In genomic region chr9:111495561-111495960, GRCm38 (mm10) we compare ENCODE assay signal across 8 mouse cellular contexts. TPM values are rescaled to one million over a fixed set of nuclear protein-coding genes. Genes with fewer than 3 reads are reported as not detected.
A peak's percentile ranks its signal among the peaks of the same experiment; 100 is the strongest.
DNase-seq lines count a peak whose midpoint lies in the region; ATAC-seq and TF ChIP-seq lines count a peak whose summit lies in the region.

No protein-coding gene starts in this region.

- TF ChIP-seq EP300 in ES-Bruce4 (IDR thresholded peaks at IDR 0.05; ENCODE audit: insufficient read depth, low read depth, low read length): no peak

- no peaks in the 10 kb centered on the region for H3K27me3 ChIP-seq in ES-Bruce4 (ENCODE audit: control insufficient read depth, insufficient read depth, low read length, poor library complexity, severe bottlenecking)
- peaks cover 10% of the 10 kb centered on the region for H3K27me3 ChIP-seq in embryonic facial prominence, embryonic 10.5 days (replicated peaks; ENCODE audit: low read depth, poor library complexity, severe bottlenecking)

- peak; percentile 74 to 81 for DNase-seq in adrenal gland, postnatal 36 days
- DNase-seq in embryonic facial prominence, embryonic 10.5 days (ENCODE audit: low spot score): peak; percentile 80
- DNase-seq in layer of hippocampus, adult 9-10 months (ENCODE audit: low spot score): peak; percentile 55
- peak; percentile 77 to 87 for DNase-seq in right cerebral cortex, adult 2 months (ENCODE audit: low spot score in 2 of 2)
- DNase-seq in urinary bladder, postnatal 36 days (ENCODE audit: low spot score in 2 of 2): peak; percentile 48 to 51

- H3K4me3 ChIP-seq in ES-Bruce4 (ENCODE audit: low read depth, low read length): no peak overlapping the region
- H3K4me3 ChIP-seq in embryonic facial prominence, embryonic 10.5 days: no peak overlapping the region

- peak; percentile 87 for TF ChIP-seq CTCF in ES-Bruce4 (IDR thresholded peaks at IDR 0.05; ENCODE audit: low read depth, low read length)

- H3K9me3 ChIP-seq in ES-Bruce4 (replicated peaks; ENCODE audit: control insufficient read depth, insufficient read depth, low read length, poor library complexity, severe bottlenecking): no peaks in the 10 kb centered on the region
- no peaks in the 10 kb centered on the region for H3K9me3 ChIP-seq in embryonic facial prominence, embryonic 10.5 days

- no peak overlapping the region for H3K27ac ChIP-seq in ES-Bruce4 (ENCODE audit: insufficient read depth, low read length)
- no peak overlapping the region for H3K27ac ChIP-seq in embryonic facial prominence, embryonic 10.5 days (replicated peaks)

- H3K4me1 ChIP-seq in ES-Bruce4 (ENCODE audit: control insufficient read depth, insufficient read depth, low read length): no peaks in the 10 kb centered on the region
- H3K4me1 ChIP-seq in embryonic facial prominence, embryonic 10.5 days: peaks cover 8% of the 10 kb centered on the region

- peak; percentile 71 to 88 for ATAC-seq in hematopoietic stem cell, adult 5-6 weeks (replicated peaks in 1 of 2; ENCODE audit: insufficient read depth in 1 of 2, low FRiP score in 2 of 2, low TSS enrichment in 1 of 2, low read depth in 1 of 2, poor library complexity in 2 of 2, severe bottlenecking in 2 of 2)
- ATAC-seq in megakaryocyte, adult 5-6 weeks (ENCODE audit: poor library complexity, severe bottlenecking): peak; percentile 86

- no peaks in the 10 kb centered on the region for H3K36me3 ChIP-seq in ES-Bruce4 (ENCODE audit: control insufficient read depth, insufficient read depth, low read length, poor library complexity, severe bottlenecking)
- H3K36me3 ChIP-seq in embryonic facial prominence, embryonic 10.5 days (replicated peaks): no peaks in the 10 kb centered on the region

- no peak for TF ChIP-seq POLR2A in ES-Bruce4 (IDR thresholded peaks at IDR 0.05; ENCODE audit: insufficient read depth, low read length)

- WGBS in embryonic facial prominence, embryonic 10.5 days: 1% methylated on average over 5 of the region's 5 CpGs

- no peak overlapping the region for H3K9ac ChIP-seq in ES-Bruce4 (ENCODE audit: low read depth, poor library complexity, severe bottlenecking)

RNA-seq across cellular contexts. Expression of gene Dclk3, which starts 56.7 kb away (rescaled TPM):
- 0.27 TPM in 1 of 2 replicates, not detected in the other for polyA plus RNA-seq in ES-Bruce4 (2011; ENCODE audit: insufficient read depth, insufficient read length, low read depth, missing spikeins)
- under 1 TPM; 0.73 to 0.86 TPM for total RNA-seq in adrenal gland, postnatal 36 days (2021)
- polyA plus RNA-seq in embryonic facial prominence, embryonic 10.5 days (2016; fragmentation: Nextera tagmentation; extraction: Ambion mirVana): 0.18 and 0.64 TPM in 2 replicates
- total RNA-seq in hematopoietic stem cell, adult 5-6 weeks (2017): not detected in 2 replicates
- total RNA-seq in megakaryocyte, adult 5-6 weeks (2015): not detected in 2 replicates
- 0.08 TPM in 1 of 2 replicates, not detected in the other for total RNA-seq in megakaryocyte, adult 5-6 weeks (2017)
